Mouse (Mus musculus) liver, embryonic 12.5 days (tissue): Measurements from ENCODE around the gene Eng. TPM values are rescaled to one million over a fixed set of nuclear protein-coding genes. Genes with fewer than 3 reads are reported as not detected.

Experiments
- ATAC-seq: fragments of 200-750 bp; cut with Nextera tagmentation; 2 replicates; pipeline ENCODE4 v1.8.0; 2017; ENCODE audit warnings: moderate number of reproducible peaks, mild to moderate bottlenecking, moderate library complexity
- H3K27ac ChIP-seq: fragments of 300-500 bp; sonication (generic); 2 replicates; pipeline ENCODE4 v1.5.1; 2016; ENCODE audit warnings: mild to moderate bottlenecking
- H3K27me3 ChIP-seq: fragments of 300-500 bp; sonication (generic); replicated peaks from 2 replicates; pipeline ENCODE4 v1.6.1; 2016; ENCODE audit warnings: mild to moderate bottlenecking, moderate library complexity
- H3K36me3 ChIP-seq: fragments of 300-500 bp; sonication (generic); 2 replicates; pipeline ENCODE4 v1.6.1; 2016; ENCODE audit warnings: mild to moderate bottlenecking, moderate library complexity
- H3K4me1 ChIP-seq: fragments of 300-500 bp; sonication (generic); 2 replicates; pipeline ENCODE4 v1.6.1; 2016
- H3K4me2 ChIP-seq: fragments of 300-500 bp; sonication (generic); 2 replicates; pipeline ENCODE4 v1.6.1; 2016; ENCODE audit warnings: mild to moderate bottlenecking, moderate library complexity
- H3K4me3 ChIP-seq: fragments of 300-500 bp; sonication (generic); 2 replicates; pipeline ENCODE4 v1.5.1; 2016; ENCODE audit warnings: mild to moderate bottlenecking, moderate library complexity
- H3K9ac ChIP-seq: fragments of 300-500 bp; sonication (generic); 2 replicates; pipeline ENCODE4 v1.6.1; 2016; ENCODE audit warnings: mild to moderate bottlenecking, moderate library complexity
- H3K9me3 ChIP-seq: fragments of 300-500 bp; sonication (generic); replicated peaks from 2 replicates; pipeline ENCODE4 v1.6.1; 2016; ENCODE audit warnings: mild to moderate bottlenecking, moderate library complexity
- WGBS: fragments of 180-500 bp; shearing (Covaris S2); methylation state at CpG from one replicate; pipeline ENCODE4 v1.1.7; 2016; ENCODE audit not compliant: insufficient replicate concordance; 5-methylcytosine and 5-hydroxymethylcytosine counted together
- polyA plus RNA-seq: library from polyadenylated mRNA; unstranded; fragments of >200 nt; fragmentation: Nextera tagmentation; extraction: Ambion mirVana; gene quantifications from 2 replicates; pipeline ENCODE4 v1.2.1, GENCODE M21; 2016

The Eng gene
- polyA plus RNA-seq, 1 experiment from 2014 or later = 35.4 TPM

- peak overlapping the region; percentile 83 for H3K27ac ChIP-seq
Observed at GRCm38 (mm10) chr2:32607262-32607947, 39.0 kb upstream of the Eng start.

GRCm38 (mm10) chr2:32608141-32608777, 38.1 kb upstream of the Eng start:
- WGBS = 2% methylated on average over 25 of the region's 25 CpGs
- Histone ChIP-seq H3K4me3 (peak overlapping the region; percentile 73), H3K27ac (peak overlapping the region; percentile 83), H3K4me1 (peaks cover 80% of the 10 kb centered on the region), H3K4me2 (peak overlapping the region; percentile 98), H3K36me3 (peaks cover 13% of the 10 kb centered on the region), H3K27me3 (no peaks in the 10 kb centered on the region), H3K9ac (peak overlapping the region; percentile 77), H3K9me3 (no peaks in the 10 kb centered on the region)
- peak; percentile 78 for ATAC-seq

More at GRCm38 (mm10) chr2:32607262-32607947, 39.0 kb upstream of the Eng start:
- Histone ChIP-seq H3K4me1 (peaks cover 82% of the 10 kb centered on the region), H3K4me2 (peak overlapping the region; percentile 98), H3K27me3 (no peaks in the 10 kb centered on the region), H3K9me3 (no peaks in the 10 kb centered on the region), H3K4me3 (peak overlapping the region; percentile 73), H3K36me3 (peaks cover 5% of the 10 kb centered on the region), H3K9ac (peak overlapping the region; percentile 77)
- ATAC-seq = peak; percentile 19
- 1% methylated on average over 34 of the region's 34 CpGs for WGBS

DNA sequence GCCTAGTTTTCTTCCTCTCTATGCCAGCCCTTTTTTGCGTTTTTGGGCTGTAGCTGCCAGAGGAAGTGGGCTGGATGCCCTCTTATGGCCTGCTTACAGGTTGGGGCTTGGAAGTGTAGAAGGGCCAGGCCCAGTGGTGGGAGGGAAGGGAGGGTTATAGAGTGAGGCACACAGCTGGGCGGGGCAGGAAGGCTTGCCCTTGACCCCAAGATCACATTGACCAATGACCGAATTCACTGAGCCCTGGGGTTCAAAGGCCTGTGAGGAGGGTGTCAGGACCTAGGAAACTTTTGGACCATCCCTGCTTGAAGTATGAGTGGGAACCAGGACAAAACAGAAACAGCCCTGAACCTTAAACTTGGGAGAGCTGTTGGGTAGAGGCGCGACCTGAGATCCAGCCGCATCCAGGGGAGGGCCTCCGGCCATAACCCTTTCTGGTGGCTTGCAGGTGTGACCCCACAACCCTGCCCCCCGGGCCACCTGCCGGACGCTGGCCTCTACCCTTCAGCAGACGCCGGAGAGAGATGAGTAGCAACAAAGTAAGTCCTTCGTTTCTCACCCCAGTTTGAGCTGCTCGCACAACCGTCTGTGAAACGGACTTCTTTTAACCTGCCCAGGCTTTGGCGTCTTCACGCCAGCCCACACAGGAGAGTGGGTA, 37.5 kb upstream of the Eng start:
- H3K27me3 ChIP-seq = no peaks in the 10 kb centered on the region
- peaks cover 80% of the 10 kb centered on the region for H3K4me1 ChIP-seq
- peak; percentile 60 for ATAC-seq
- H3K9me3 ChIP-seq = no peaks in the 10 kb centered on the region
- peak overlapping the region; percentile 98 for H3K4me2 ChIP-seq
- 40% methylated on average over 18 of the region's 18 CpGs for WGBS
- H3K4me3 ChIP-seq = peak overlapping the region; percentile 73
- H3K9ac ChIP-seq = peak overlapping the region; percentile 77
- peak overlapping the region; percentile 83 for H3K27ac ChIP-seq
- H3K36me3 ChIP-seq = peaks cover 19% of the 10 kb centered on the region

GRCm38 (mm10) chr2:32610610-32611229, 35.7 kb upstream of the Eng start:
- peak overlapping the region; percentile 63 for H3K9ac ChIP-seq

GRCm38 (mm10) chr2:32612274-32612673, 34.1 kb upstream of the Eng start:
- 66% methylated on average over 26 of the region's 26 CpGs for WGBS
- Histone ChIP-seq H3K4me3 (no peak overlapping the region), H3K4me1 (peaks cover 53% of the 10 kb centered on the region), H3K4me2 (peak overlapping the region; percentile 30), H3K9ac (no peak overlapping the region), H3K27me3 (no peaks in the 10 kb centered on the region), H3K36me3 (peaks cover 41% of the 10 kb centered on the region), H3K9me3 (no peaks in the 10 kb centered on the region), H3K27ac (0 out of 2 replicates have a peak overlapping the region, but pooled peaks have one; percentile 50)
- ATAC-seq = no peak

More at GRCm38 (mm10) chr2:32610610-32611229, 35.7 kb upstream of the Eng start:
- no peaks in the 10 kb centered on the region for H3K27me3 ChIP-seq
- peak overlapping the region; percentile 98 for H3K4me2 ChIP-seq
- no peaks in the 10 kb centered on the region for H3K9me3 ChIP-seq
- peaks cover 68% of the 10 kb centered on the region for H3K4me1 ChIP-seq
- peak overlapping the region; percentile 50 for H3K27ac ChIP-seq
- WGBS = 15% methylated on average over 23 of the region's 23 CpGs
- peaks cover 33% of the 10 kb centered on the region for H3K36me3 ChIP-seq
- ATAC-seq = no peak
- H3K4me3 ChIP-seq = peak overlapping the region; percentile 55

DNA sequence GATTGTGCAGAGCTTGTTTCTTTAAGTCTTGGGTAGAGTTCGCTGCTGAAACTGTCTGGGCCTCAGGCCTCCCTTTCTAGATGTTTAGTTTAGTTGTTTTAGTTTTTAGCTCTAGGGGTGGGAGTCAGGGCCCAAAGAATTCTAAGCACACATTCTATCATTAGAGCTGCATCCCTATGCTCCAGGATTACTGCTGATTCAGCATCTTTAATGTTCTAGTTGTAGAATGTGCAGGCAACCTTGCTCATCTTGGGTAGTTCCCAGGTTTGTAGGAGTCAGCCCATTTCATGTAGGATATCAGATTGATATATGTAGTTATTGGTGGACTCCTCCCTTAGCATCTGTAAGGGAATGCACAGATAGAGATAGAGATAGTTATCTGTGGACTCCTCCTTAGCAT, 29.3 kb upstream of the Eng start:
- H3K9me3 ChIP-seq = 0 out of 2 replicates have a peak, but pooled peaks cover 4% of the 10 kb centered on the region
- H3K4me2 ChIP-seq = no peak overlapping the region
- H3K4me1 ChIP-seq = peaks cover 33% of the 10 kb centered on the region
- no peak overlapping the region for H3K4me3 ChIP-seq
- WGBS = 83% methylated on average over 1 of the region's 1 CpGs
- no peak for ATAC-seq
- no peak overlapping the region for H3K27ac ChIP-seq
- H3K27me3 ChIP-seq = no peaks in the 10 kb centered on the region
- peaks cover 68% of the 10 kb centered on the region for H3K36me3 ChIP-seq
- H3K9ac ChIP-seq = no peak overlapping the region

DNA sequence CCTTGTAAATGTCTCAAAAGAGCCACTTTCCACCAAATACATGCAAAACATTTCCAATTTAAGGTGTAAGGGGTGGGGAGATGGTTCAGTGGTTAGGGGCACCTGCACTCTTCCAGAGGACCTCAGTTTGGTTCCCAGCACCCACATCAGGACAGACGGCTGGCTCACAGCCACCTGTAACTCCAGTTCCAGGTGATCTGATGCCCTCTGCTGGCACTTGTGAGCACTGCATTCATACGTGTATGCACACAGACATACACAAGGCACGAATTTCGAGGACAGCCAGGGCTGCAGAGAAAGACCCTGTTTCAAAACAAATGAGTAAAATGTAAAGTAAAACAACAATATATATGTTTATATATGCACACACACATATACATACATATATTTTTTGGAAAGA, 28.8 kb upstream of the Eng start:
- no peak overlapping the region for H3K4me3 ChIP-seq
- H3K9ac ChIP-seq = no peak overlapping the region
- peaks cover 63% of the 10 kb centered on the region for H3K36me3 ChIP-seq
- H3K27me3 ChIP-seq = no peaks in the 10 kb centered on the region
- 0 out of 2 replicates have a peak, but pooled peaks cover 4% of the 10 kb centered on the region for H3K9me3 ChIP-seq
- no peak for ATAC-seq
- 90% methylated on average over 4 of the region's 4 CpGs for WGBS
- peaks cover 28% of the 10 kb centered on the region for H3K4me1 ChIP-seq
- no peak overlapping the region for H3K27ac ChIP-seq
- no peak overlapping the region for H3K4me2 ChIP-seq

- Histone ChIP-seq H3K4me3 (no peak overlapping the region), H3K4me2 (no peak overlapping the region), H3K9me3 (0 out of 2 replicates have a peak, but pooled peaks cover 4% of the 10 kb centered on the region), H3K27ac (no peak overlapping the region), H3K36me3 (peaks cover 59% of the 10 kb centered on the region), H3K27me3 (no peaks in the 10 kb centered on the region), H3K9ac (no peak overlapping the region), H3K4me1 (peaks cover 28% of the 10 kb centered on the region)
- 85% methylated on average over 9 of the region's 9 CpGs for WGBS
- no peak for ATAC-seq
Observed at GRCm38 (mm10) chr2:32618051-32618450, 28.3 kb upstream of the Eng start.

DNA sequence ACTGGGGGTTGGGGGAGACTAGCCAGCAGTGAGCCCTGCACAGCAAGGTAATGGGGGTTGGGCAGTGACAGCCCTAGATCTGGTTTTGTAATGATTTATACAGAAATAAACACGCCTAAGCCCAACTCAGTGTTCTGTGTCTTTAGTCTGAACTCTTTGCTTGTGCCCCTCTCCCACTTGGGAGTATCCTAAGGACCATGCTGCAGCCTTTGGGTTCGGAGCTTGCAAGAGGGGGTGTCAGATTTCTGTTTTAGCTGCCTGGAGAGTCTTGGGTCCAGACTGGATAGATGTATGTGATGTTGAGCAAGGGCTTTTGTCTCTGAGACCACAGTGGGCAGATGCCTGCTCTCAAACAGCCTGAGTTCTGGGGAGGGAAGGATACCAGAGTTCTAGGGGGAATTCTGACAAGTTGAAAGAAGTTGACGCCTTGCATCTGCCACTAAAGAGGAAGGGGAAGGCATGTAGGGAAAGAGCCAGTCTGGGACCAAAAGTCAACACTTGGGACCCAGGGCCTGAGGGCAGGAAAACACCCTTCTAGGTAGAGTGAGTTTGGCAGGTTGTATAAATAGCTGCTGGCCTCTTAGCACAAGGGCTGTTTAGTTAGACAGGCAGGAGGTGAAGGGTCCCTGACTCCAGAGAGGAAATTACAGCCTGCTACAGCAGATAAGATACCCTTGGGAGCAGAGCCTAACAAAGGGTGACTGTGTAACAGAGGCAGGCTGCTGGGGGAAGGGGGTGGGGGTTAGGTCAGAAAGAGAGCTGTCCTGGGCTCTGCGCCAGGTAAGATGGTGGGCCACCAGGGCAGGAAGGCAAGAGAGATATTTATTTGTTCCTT, 25.5 kb upstream of the Eng start:
- peak overlapping the region; percentile 72 for H3K27ac ChIP-seq
- H3K4me2 ChIP-seq = no peak overlapping the region; the same call in none of the 2 replicates
- H3K9me3 ChIP-seq = 0 out of 2 replicates have a peak, but pooled peaks cover 4% of the 10 kb centered on the region
- H3K27me3 ChIP-seq = no peaks in the 10 kb centered on the region
- peaks cover 47% of the 10 kb centered on the region for H3K4me1 ChIP-seq
- 39% methylated on average over 4 of the region's 4 CpGs for WGBS
- H3K9ac ChIP-seq = 0 out of 2 replicates have a peak overlapping the region, but pooled peaks have one; percentile 6
- ATAC-seq = peak; percentile 60
- peaks cover 35% of the 10 kb centered on the region for H3K36me3 ChIP-seq
- H3K4me3 ChIP-seq = no peak overlapping the region

- 42% methylated on average over 7 of the region's 7 CpGs for WGBS
- Histone ChIP-seq H3K9ac (0 out of 2 replicates have a peak within 1 kb of the TSS, but pooled peaks have one; percentile 6), H3K4me1 (peaks cover 53% of the 10 kb centered on the region), H3K27me3 (no peaks in the 10 kb centered on the region), H3K36me3 (peaks cover 34% of the 10 kb centered on the region), H3K4me2 (no peak within 1 kb of the TSS; the same call in none of the 2 replicates), H3K4me3 (no peak within 1 kb of the TSS), H3K27ac (peak within 1 kb of the TSS; percentile 72), H3K9me3 (0 out of 2 replicates have a peak, but pooled peaks cover 4% of the 10 kb centered on the region)
- ATAC-seq = no peak
Observed at GRCm38 (mm10) chr2:32621517-32621859, 24.9 kb upstream of the Eng start, which contains the start of gene Ak1. Gene Ak1, plus strand, starts transcription at chr2:32621758.
